Mouse (Mus musculus) MEL (cell line): ENCODE results near the gene Fgf8. TPM values are rescaled to one million over a fixed set of nuclear protein-coding genes. Genes with fewer than 3 reads are reported as not detected.
A peak's percentile ranks its signal among the peaks of the same experiment; 100 is the strongest.

ENCODE experiments used
- DNase-seq: peaks from one replicate; pipeline ENCODE4 v3.0.0; 2011; ENCODE audit warnings: low read depth, low spot score
- H3K27ac ChIP-seq: 2 replicates; pipeline ENCODE4 v1.5.1; 2012; ENCODE audit warnings: low read depth, mild to moderate bottlenecking, control low read depth, low read length, moderate library complexity; ENCODE audit not compliant: control insufficient read depth
- H3K27me3 ChIP-seq, 2 experiments: fragments of 150-350 bp in 1 of 2; sonication (generic) in 1 of 2; 2 replicates each; pipeline ENCODE4 v1.6.1; 2012; ENCODE audit warnings: low read length in 2 of 2, mild to moderate bottlenecking in 2 of 2, improper control_type of control experiment in 1 of 2, moderate library complexity in 1 of 2; ENCODE audit not compliant: insufficient read depth in 2 of 2, control insufficient read depth in 1 of 2
- H3K36me3 ChIP-seq, 2 experiments: 2 replicates each; pipeline ENCODE4 v1.6.1; 2012 to 2014; ENCODE audit warnings: low read length in 2 of 2, improper control_type of control experiment in 1 of 2, inconsistent platforms in 1 of 2, mild to moderate bottlenecking in 1 of 2; ENCODE audit not compliant: insufficient read depth in 2 of 2, control insufficient read depth in 1 of 2
- H3K4me1 ChIP-seq, 2 experiments: fragments of 150-350 bp in 1 of 2; sonication (generic) in 1 of 2; 2 replicates each; pipeline ENCODE4 v1.6.1; 2012; ENCODE audit warnings: low read length in 2 of 2, improper control_type of control experiment in 1 of 2, mild to moderate bottlenecking in 1 of 2; ENCODE audit not compliant: insufficient read depth in 2 of 2, control insufficient read depth in 1 of 2
- H3K4me3 ChIP-seq, 2 experiments: fragments of 150-350 bp in 1 of 2; sonication (generic) in 1 of 2; 2 replicates each; pipeline ENCODE4 v1.5.1; 2012; ENCODE audit warnings: low read depth in 2 of 2, low read length in 2 of 2, mild to moderate bottlenecking in 2 of 2, moderate library complexity in 2 of 2, control low read depth in 1 of 2, improper control_type of control experiment in 1 of 2; ENCODE audit not compliant: control insufficient read depth in 1 of 2, insufficient read depth in 1 of 2
- H3K79me2 ChIP-seq: 2 replicates; pipeline ENCODE4 v1.6.1; 2012; ENCODE audit warnings: mild to moderate bottlenecking, low read length, moderate library complexity; ENCODE audit not compliant: control insufficient read depth, poor library complexity, insufficient read depth
- H3K9ac ChIP-seq: 2 replicates; pipeline ENCODE4 v1.6.1; 2012; ENCODE audit warnings: low read depth, mild to moderate bottlenecking, control low read depth, low read length, moderate library complexity; ENCODE audit not compliant: control insufficient read depth, poor library complexity, severe bottlenecking
- H3K9me3 ChIP-seq: fragments of 150-350 bp; sonication (generic); replicated peaks from 2 replicates; pipeline ENCODE4 v1.6.1; 2012; ENCODE audit warnings: mild to moderate bottlenecking, low read length, improper control_type of control experiment, moderate library complexity; ENCODE audit not compliant: insufficient read depth
- BHLHE40 ChIP-seq: IDR thresholded peaks from 2 replicates; pipeline ENCODE4 v1.6.1; 2012; ENCODE audit warnings: low read depth, mild to moderate bottlenecking, inconsistent platforms, low read length, improper control_type of control experiment, borderline replicate concordance
- CTCF ChIP-seq, 3 experiments: IDR thresholded peaks in 2 of 3; conservative IDR thresholded peaks in 1 of 3; 2 replicates each; pipeline ENCODE4 v1.5.1; 2011 to 2012; ENCODE audit warnings: low read length in 3 of 3, low read depth in 2 of 3, mild to moderate bottlenecking in 2 of 3, improper control_type of control experiment in 1 of 3, inconsistent platforms in 1 of 3, mixed read lengths in 1 of 3, moderate library complexity in 1 of 3; ENCODE audit not compliant: control insufficient read depth in 1 of 3, insufficient read depth in 1 of 3, poor library complexity in 1 of 3, severe bottlenecking in 1 of 3
- E2F4 ChIP-seq: IDR thresholded peaks from 2 replicates; pipeline ENCODE4 v1.6.1; 2011; ENCODE audit warnings: low read depth, low read length, improper control_type of control experiment, borderline replicate concordance
- ELF1 ChIP-seq: IDR thresholded peaks from 2 replicates; pipeline ENCODE4 v1.6.1; 2014; ENCODE audit warnings: low read depth, mild to moderate bottlenecking, inconsistent platforms, low read length, improper control_type of control experiment, moderate library complexity
- EP300 ChIP-seq, 2 experiments: IDR thresholded peaks; 2 replicates each; pipeline ENCODE4 v1.6.1; 2011; ENCODE audit warnings: improper control_type of control experiment in 2 of 2, low read length in 2 of 2, low read depth in 1 of 2, mild to moderate bottlenecking in 1 of 2
- GABPA ChIP-seq: IDR thresholded peaks from 2 replicates; pipeline ENCODE4 v1.6.1; 2012; ENCODE audit warnings: low read depth, mild to moderate bottlenecking, inconsistent platforms, low read length, improper control_type of control experiment, moderate library complexity
- GATA1 ChIP-seq: IDR thresholded peaks from 2 replicates; pipeline ENCODE4 v1.6.1; 2011; ENCODE audit warnings: low read depth, low read length, improper control_type of control experiment
- JUND ChIP-seq: IDR thresholded peaks from 2 replicates; pipeline ENCODE4 v1.6.1; 2011; ENCODE audit warnings: low read depth, mild to moderate bottlenecking, improper control_type of control experiment, low read length
- MEF2A ChIP-seq: IDR thresholded peaks from 2 replicates; pipeline ENCODE4 v1.6.1; 2014; ENCODE audit warnings: low read depth, mild to moderate bottlenecking, inconsistent platforms, low read length, improper control_type of control experiment; ENCODE audit not compliant: poor library complexity, insufficient replicate concordance, severe bottlenecking; ENCODE audit errors: extremely low read depth
- MXI1 ChIP-seq: IDR thresholded peaks from 2 replicates; pipeline ENCODE4 v1.6.1; 2011; ENCODE audit warnings: mild to moderate bottlenecking, low read depth, low read length, improper control_type of control experiment
- MYC ChIP-seq: IDR thresholded peaks from 2 replicates; pipeline ENCODE4 v1.6.1; 2011; ENCODE audit warnings: low read depth, mild to moderate bottlenecking, low read length, improper control_type of control experiment, moderate library complexity
- NRF1 ChIP-seq: IDR thresholded peaks from 2 replicates; pipeline ENCODE4 v1.6.1; 2014; ENCODE audit warnings: low read depth, mild to moderate bottlenecking, inconsistent platforms, low read length, improper control_type of control experiment, moderate library complexity; ENCODE audit not compliant: poor library complexity, insufficient read depth, severe bottlenecking
- POLR2A ChIP-seq, 2 experiments: IDR thresholded peaks; 2 replicates each; pipeline ENCODE4 v1.6.1; 2011 to 2012; ENCODE audit warnings: low read length in 2 of 2, mild to moderate bottlenecking in 2 of 2, control low read depth in 1 of 2, improper control_type of control experiment in 1 of 2, low read depth in 1 of 2, moderate library complexity in 1 of 2; ENCODE audit not compliant: control insufficient read depth in 1 of 2, insufficient read depth in 1 of 2, poor library complexity in 1 of 2
- RAD21 ChIP-seq: IDR thresholded peaks from 2 replicates; pipeline ENCODE4 v1.6.1; 2011; ENCODE audit warnings: mild to moderate bottlenecking, low read depth, low read length, improper control_type of control experiment
- RCOR1 ChIP-seq: IDR thresholded peaks from 2 replicates; pipeline ENCODE4 v1.6.1; 2012; ENCODE audit warnings: low read depth, mild to moderate bottlenecking, inconsistent platforms, low read length, improper control_type of control experiment
- SMC3 ChIP-seq: IDR thresholded peaks from 2 replicates; pipeline ENCODE4 v1.6.1; 2011; ENCODE audit warnings: low read depth, low read length, improper control_type of control experiment
- TAL1 ChIP-seq: IDR thresholded peaks from 2 replicates; pipeline ENCODE4 v1.6.1; 2012; ENCODE audit warnings: mild to moderate bottlenecking, inconsistent platforms, low read length, moderate library complexity, mixed read lengths
- TCF12 ChIP-seq: IDR thresholded peaks from 2 replicates; pipeline ENCODE4 v1.6.1; 2014; ENCODE audit warnings: low read depth, mild to moderate bottlenecking, inconsistent platforms, low read length, improper control_type of control experiment, moderate library complexity
- UBTF ChIP-seq: IDR thresholded peaks from 2 replicates; pipeline ENCODE4 v1.6.1; 2012; ENCODE audit warnings: low read depth, mild to moderate bottlenecking, inconsistent platforms, low read length, improper control_type of control experiment, moderate library complexity, borderline replicate concordance; ENCODE audit not compliant: insufficient read depth
- USF2 ChIP-seq, 2 experiments: IDR thresholded peaks; 2 replicates each; pipeline ENCODE4 v1.6.1; 2011 to 2012; ENCODE audit warnings: improper control_type of control experiment in 2 of 2, low read length in 2 of 2, borderline replicate concordance in 1 of 2, inconsistent platforms in 1 of 2, low read depth in 1 of 2, mild to moderate bottlenecking in 1 of 2; ENCODE audit not compliant: insufficient read depth in 1 of 2
- ZMIZ1 ChIP-seq: IDR thresholded peaks from 2 replicates; pipeline ENCODE4 v1.6.1; 2012; ENCODE audit warnings: low read depth, mild to moderate bottlenecking, inconsistent platforms, low read length, improper control_type of control experiment, moderate library complexity
- ZNF384 ChIP-seq: IDR thresholded peaks from 2 replicates; pipeline ENCODE4 v1.6.1; 2012; ENCODE audit warnings: low read depth, mild to moderate bottlenecking, inconsistent platforms, low read length, improper control_type of control experiment
- polyA plus RNA-seq, 2 experiments: library from polyadenylated mRNA; stranded (reverse) in 1 of 2; unstranded in 1 of 2; fragments of >175 nt in 1 of 2; fragments of >200 nt in 1 of 2; gene quantifications; 2 replicates each; pipeline versions ENCODE4 v1.2.1 to v1.2.4; 2012; ENCODE audit warnings: low replicate concordance in 2 of 2, low read depth in 1 of 2; ENCODE audit not compliant: insufficient read length in 2 of 2, insufficient read depth in 1 of 2, missing spikeins in 1 of 2
- total RNA-seq: library from RNA; depleted of rRNA; stranded (reverse); fragments of 300-350 nt; gene quantifications from 2 replicates; pipeline ENCODE4 v1.2.3, GENCODE M21; 2012

Fgf8 gene
- total and polyA plus RNA-seq, 3 experiments: not detected

DNA sequence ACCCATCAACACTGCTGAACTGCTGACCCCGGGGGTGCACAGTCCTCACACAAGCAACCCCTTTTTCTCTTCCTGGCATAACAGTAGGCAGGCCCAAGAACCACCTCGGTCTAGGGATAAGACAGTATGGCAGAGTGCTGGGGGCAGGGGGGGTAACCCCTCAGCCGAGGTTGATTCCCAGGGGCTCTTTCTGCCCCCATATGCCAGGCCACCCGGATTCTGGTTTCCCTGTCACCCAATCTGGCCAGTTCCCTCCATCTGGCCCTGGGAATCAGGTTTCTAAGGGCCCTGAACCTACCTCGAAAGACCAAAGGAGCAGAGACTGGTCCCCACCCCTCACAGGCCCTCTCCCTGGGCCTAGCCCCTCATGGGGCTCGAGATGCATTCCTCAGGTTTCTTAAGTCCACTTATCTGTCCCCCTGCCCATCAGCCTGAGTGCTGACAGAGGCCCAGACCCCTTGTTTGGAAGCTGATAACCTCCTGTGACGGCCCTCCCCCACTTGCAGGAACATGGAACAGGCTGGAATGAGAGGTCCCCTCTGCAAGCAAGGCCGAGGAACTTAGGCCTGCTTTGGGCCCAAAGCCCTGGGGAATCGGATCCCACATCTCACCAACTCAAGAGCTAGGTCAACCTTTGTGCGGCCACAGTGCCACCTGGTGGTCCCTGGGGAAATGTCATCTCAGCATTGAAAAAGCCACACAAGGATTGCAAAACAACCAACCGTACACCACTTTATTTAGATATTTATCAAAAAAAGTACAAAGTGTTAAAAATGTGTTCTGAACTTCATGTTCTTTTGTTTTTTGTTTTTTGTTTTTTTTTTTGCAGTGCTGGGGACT lies 4.5 kb upstream of the Fgf8 start (continued):
- no peak for TF ChIP-seq ELF1
- 0 out of 2 replicates have a peak, but pooled peaks have one; percentile 47 for TF ChIP-seq ZMIZ1
- no peak for TF ChIP-seq MEF2A
- no peak for TF ChIP-seq UBTF

DNA sequence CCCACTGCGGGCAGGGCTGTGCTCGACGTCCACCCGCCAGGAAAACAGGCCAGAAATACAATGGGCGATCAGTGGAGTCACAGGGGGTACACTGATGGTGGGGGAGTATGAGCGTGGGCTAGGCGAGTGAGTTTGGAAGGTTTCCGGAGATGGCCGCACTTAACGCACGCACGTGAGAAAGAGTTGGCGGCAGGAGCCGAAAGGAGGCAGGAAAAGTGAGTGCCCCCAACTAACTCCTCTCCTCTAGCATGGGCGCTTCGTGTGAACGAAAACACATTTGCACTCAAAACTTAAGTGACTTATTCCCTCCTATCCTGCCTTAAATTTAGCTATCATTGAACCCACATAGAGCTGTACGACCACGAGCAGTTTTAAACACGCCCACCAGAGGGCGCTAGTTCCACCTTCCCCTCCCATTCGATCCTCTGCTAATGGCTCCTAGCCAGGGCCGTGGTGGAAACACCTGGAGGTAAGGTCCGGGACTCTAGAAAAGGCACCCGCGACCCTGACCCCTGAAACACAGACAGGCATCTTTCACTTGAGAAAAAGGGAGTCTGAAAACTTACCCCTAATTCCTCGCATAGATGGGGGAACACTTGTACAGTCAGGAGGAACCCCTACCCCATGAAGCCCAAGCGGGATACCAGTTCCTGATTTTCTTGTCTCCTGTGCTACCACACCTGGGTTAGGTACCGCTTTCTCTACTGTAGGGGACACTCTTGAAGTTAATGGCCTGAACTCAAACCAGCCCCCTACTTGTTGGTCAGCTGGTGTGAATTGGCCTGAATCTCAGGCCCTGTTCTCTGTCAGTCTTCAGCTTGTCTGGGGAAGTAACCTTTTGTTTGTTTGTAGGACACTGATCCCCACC lies 3.7 kb upstream of the Fgf8 start:
- no peak overlapping the region for H3K27ac ChIP-seq
- DNase-seq: peak; percentile 90
- peaks cover 4 to 10% of the 10 kb centered on the region in 2 experiments; a peak in 3 of 4 replicates for H3K36me3 ChIP-seq
- H3K9me3 ChIP-seq: no peaks in the 10 kb centered on the region
- H3K4me1 ChIP-seq: peaks cover 0 to 8% of the 10 kb centered on the region in 2 experiments; a peak in 2 of 4 replicates
- no peak overlapping the region for H3K4me3 ChIP-seq
- H3K9ac ChIP-seq: no peak overlapping the region
- TF ChIP-seq SMC3: peak; percentile 80
- no peak; a peak in 1 of 4 replicates for TF ChIP-seq POLR2A (IDR thresholded peaks at IDR 0.05; ENCODE audit: control insufficient read depth in 1 of 2, insufficient read depth in 1 of 2, low read depth in 1 of 2, low read length in 2 of 2, poor library complexity in 1 of 2)
- peak; percentile 43 for TF ChIP-seq RAD21
- peak; percentile 94 to 99 (median 97) for TF ChIP-seq CTCF (IDR thresholded peaks at IDR 0.05 in 2 of 3, conservative IDR thresholded peaks at IDR 0.05 in 1 of 3; ENCODE audit: control insufficient read depth in 1 of 3, insufficient read depth in 1 of 3, low read depth in 2 of 3, low read length in 3 of 3, poor library complexity in 1 of 3, severe bottlenecking in 1 of 3)
- peaks cover 14% of the 10 kb centered on the region for H3K79me2 ChIP-seq
- no peaks in the 10 kb centered on the region for H3K27me3 ChIP-seq

GRCm38 (mm10) chr19:45745344-45746152 lies 2.8 kb upstream of the Fgf8 start:
- Histone ChIP-seq H3K36me3 (peaks cover 2 to 10% of the 10 kb centered on the region in 2 experiments; a peak in 2 of 4 replicates), H3K4me3 (no peak overlapping the region), H3K9ac (no peak overlapping the region), H3K9me3 (no peaks in the 10 kb centered on the region), H3K79me2 (peaks cover 14% of the 10 kb centered on the region), H3K27ac (no peak overlapping the region), H3K27me3 (no peaks in the 10 kb centered on the region), H3K4me1 (peaks cover 0 to 8% of the 10 kb centered on the region in 2 experiments; a peak in 2 of 4 replicates)
- DNase-seq: no peak
- no peak for TF ChIP-seq GABPA
- no peak for TF ChIP-seq TCF12
- no peak for TF ChIP-seq MYC
- no peak for TF ChIP-seq JUND
- TF ChIP-seq USF2 (IDR thresholded peaks at IDR 0.05; ENCODE audit: borderline replicate concordance in 1 of 2, insufficient read depth in 1 of 2, low read depth in 1 of 2, low read length in 2 of 2): no peak
- TF ChIP-seq RCOR1: no peak
- TF ChIP-seq ZNF384: no peak
- no peak for TF ChIP-seq MEF2A
- no peak for TF ChIP-seq BHLHE40
- no peak for TF ChIP-seq GATA1
- TF ChIP-seq EP300 (IDR thresholded peaks at IDR 0.05; ENCODE audit: low read depth in 1 of 2, low read length in 2 of 2): no peak
- TF ChIP-seq MXI1: no peak
- TF ChIP-seq TAL1: no peak
- no peak for TF ChIP-seq ELF1
- no peak for TF ChIP-seq E2F4
- TF ChIP-seq UBTF: no peak
- no peak for TF ChIP-seq SMC3
- TF ChIP-seq NRF1: no peak
